Mouse (Mus musculus) lung, adult 2 months (tissue): ENCODE measurements at regions not wholly inside any gene's neighbourhood (a gene's known extent, or its start where the extent isn't known, plus 50 kb on each side); places are given as distances from the start of the nearest gene placed in this dataset.

Experiments used
- CTCF ChIP-seq: fragments of 200-500 bp; IDR thresholded peaks from 2 replicates; pipeline ENCODE4 v1.5.1; 2011; ENCODE audit warnings: mild to moderate bottlenecking, low read length, control low read depth; ENCODE audit not compliant: insufficient read depth
- POLR2A ChIP-seq: fragments of 200-500 bp; IDR thresholded peaks from 2 replicates; pipeline ENCODE4 v1.6.1; 2011; ENCODE audit warnings: low read depth, mild to moderate bottlenecking, control low read depth, low read length, borderline replicate concordance; ENCODE audit errors: extremely low read depth

DNA sequence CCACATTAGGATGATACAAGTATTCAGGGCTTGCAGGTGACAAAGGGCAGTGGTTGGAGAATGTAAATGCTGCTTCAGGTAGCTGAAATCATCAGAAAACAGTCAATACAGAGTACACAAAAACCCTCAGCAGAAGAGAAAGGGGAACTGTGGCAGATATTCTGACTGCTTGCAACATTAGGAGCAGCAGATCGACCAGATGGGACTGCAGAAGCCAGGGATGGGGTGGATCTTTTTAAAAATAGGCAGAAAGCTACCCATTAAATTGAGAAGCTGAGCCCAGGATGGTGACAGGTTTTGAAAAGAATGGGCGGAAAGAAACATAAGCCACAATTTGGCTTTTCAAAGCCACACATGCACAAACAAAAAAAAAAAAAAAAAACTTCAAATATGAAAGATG is 229.5 kb upstream of the Cadm2 start:
- TF ChIP-seq POLR2A (no peak), CTCF (no peak)
